8 mouse cellular contexts compared by ENCODE assay signal in the genomic region with DNA sequence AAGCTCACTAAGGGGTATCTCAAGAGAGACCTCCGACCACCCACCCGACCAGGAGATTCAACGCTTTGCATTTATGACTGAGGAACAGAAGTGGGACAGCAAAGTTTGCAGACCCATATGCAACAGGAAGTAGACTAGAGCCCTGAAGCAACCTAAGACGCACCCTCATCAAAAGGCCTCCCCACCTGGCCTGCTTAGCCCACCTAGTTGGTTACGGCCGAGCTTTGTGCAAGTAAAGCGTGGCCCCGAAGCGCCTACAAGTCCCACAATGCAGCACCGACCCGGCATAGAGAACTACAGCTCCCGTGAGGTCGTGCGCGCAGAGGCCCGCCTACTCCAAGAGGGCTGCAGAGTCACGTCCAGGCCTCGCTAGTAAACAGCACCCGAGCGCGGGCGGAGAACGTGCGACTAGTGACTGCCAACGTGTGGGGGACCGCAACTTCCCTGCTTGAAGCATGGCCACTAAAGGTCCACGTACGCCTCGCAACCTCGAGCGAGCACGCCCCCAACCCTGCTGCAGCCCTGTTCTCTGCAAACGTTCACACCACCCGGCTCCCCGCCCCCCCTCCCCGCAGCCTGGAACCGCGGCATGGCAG. TPM values are rescaled to one million over a fixed set of nuclear protein-coding genes. Genes with fewer than 3 reads are reported as not detected.
DNase-seq lines count a peak whose midpoint lies in the region; ATAC-seq lines count a peak whose summit lies in the region.

No protein-coding gene starts in this region.

- H3K4me3 ChIP-seq in intestine, embryonic 14.5 days (ENCODE audit: low read depth, low read length), result peak overlapping the region; percentile 90

- no peaks in the 10 kb centered on the region for H3K9me3 ChIP-seq in intestine, embryonic 14.5 days (ENCODE audit: control insufficient read depth, low read length)

- H3K4me2 ChIP-seq in intestine, embryonic 14.5 days (ENCODE audit: low read length), result peak overlapping the region; percentile 94

- H3K27ac ChIP-seq in intestine, embryonic 14.5 days (ENCODE audit: low read depth), result peak overlapping the region; percentile 95

- H3K36me3 ChIP-seq in intestine, embryonic 14.5 days (ENCODE audit: control insufficient read depth, insufficient read depth, low read length), result no peaks in the 10 kb centered on the region

- WGBS in intestine, embryonic 14.5 days, result 0% methylated on average over 38 of the region's 38 CpGs

- H3K9ac ChIP-seq in intestine, embryonic 14.5 days (ENCODE audit: low read length), result peak overlapping the region; percentile 87

- DNase-seq in adrenal gland, adult 18-20 months (ENCODE audit: low spot score in 2 of 2), result peak; percentile 85 to 87
- peak; percentile 95 for DNase-seq in embryo, embryonic 10.5 days (ENCODE audit: low spot score)
- peak; percentile 90 for DNase-seq in gastrocnemius, postnatal 14 days
- DNase-seq in intestine, embryonic 14.5 days (ENCODE audit: low spot score), result peak; percentile 94
- DNase-seq in left cerebral cortex, postnatal 10 days (ENCODE audit: extremely low spot score in 1 of 2, low spot score in 2 of 2), result peak; percentile 92 to 93
- peak; percentile 96 for DNase-seq in right cerebral cortex, postnatal 10 days (ENCODE audit: low spot score in 2 of 2)
- DNase-seq in urinary bladder, postnatal 14 days (ENCODE audit: low spot score), result peak; percentile 92

- ATAC-seq in intestine, embryonic 14.5 days (replicated peaks; ENCODE audit: low FRiP score, low TSS enrichment, low read depth), result peak; percentile 82
- peak; percentile 70 for ATAC-seq in megakaryocyte progenitor cell, adult 5-6 weeks (replicated peaks; ENCODE audit: poor library complexity)

- H3K4me1 ChIP-seq in intestine, embryonic 14.5 days (replicated peaks; ENCODE audit: control insufficient read depth, insufficient read depth, low read length), result peaks cover 25% of the 10 kb centered on the region

- no peaks in the 10 kb centered on the region for H3K27me3 ChIP-seq in intestine, embryonic 14.5 days (replicated peaks; ENCODE audit: control insufficient read depth, insufficient read depth, low read length)

- intact Hi-C loops in gastrocnemius, postnatal 14 days (cut with DNase I; ENCODE audit: low total_unique reads), result no loop called here
- intact Hi-C loops in left cerebral cortex, postnatal 10 days (cut with DNase I), result no loop called here

RNA-seq across cellular contexts. Expression of a gene that starts 1.2 kb away (rescaled TPM):
- 1 to 10 TPM; 5.1 to 5.7 TPM for total RNA-seq in adrenal gland, adult 18-20 months (2021)
- 1 to 10 TPM; 4.1 to 4.4 TPM for total RNA-seq in gastrocnemius, postnatal 14 days (2021)
- polyA plus RNA-seq in intestine, embryonic 14.5 days (2014; fragmentation: Nextera tagmentation; extraction: Ambion mirVana), result 27.6 and 30.0 TPM in 2 replicates
- total RNA-seq in left cerebral cortex, postnatal 10 days (2021), result 1 to 10 TPM; 3.1 to 3.4 TPM
- 37.1 and 41.2 TPM in 2 replicates for total RNA-seq in megakaryocyte progenitor cell, adult 5-6 weeks (2015)
- total RNA-seq in megakaryocyte progenitor cell, adult 5-6 weeks (2017), result 42.0 and 53.9 TPM in 2 replicates

RNA-seq across cellular contexts. Expression of a gene that starts 16.9 kb away (rescaled TPM):
- 1 to 10 TPM; 7.3 to 8.3 TPM for total RNA-seq in adrenal gland, adult 18-20 months (2021)
- total RNA-seq in gastrocnemius, postnatal 14 days (2021), result 1,000 to 10,000 TPM; 1,512 to 1,606 TPM
- 13.1 and 15.3 TPM in 2 replicates for polyA plus RNA-seq in intestine, embryonic 14.5 days (2014; fragmentation: Nextera tagmentation; extraction: Ambion mirVana)
- total RNA-seq in left cerebral cortex, postnatal 10 days (2021), result 10 to 100 TPM; 19.7 to 20.6 TPM
- 2.9 and 4.4 TPM in 2 replicates for total RNA-seq in megakaryocyte progenitor cell, adult 5-6 weeks (2015)
- total RNA-seq in megakaryocyte progenitor cell, adult 5-6 weeks (2017), result 13.9 and 18.7 TPM in 2 replicates

RNA-seq across cellular contexts. Expression of a gene that starts 36.0 kb away (rescaled TPM):
- total RNA-seq in adrenal gland, adult 18-20 months (2021), result 10 to 100 TPM; 11.3 to 11.5 TPM
- total RNA-seq in gastrocnemius, postnatal 14 days (2021), result 10 to 100 TPM; 11.8 to 15.2 TPM
- polyA plus RNA-seq in intestine, embryonic 14.5 days (2014; fragmentation: Nextera tagmentation; extraction: Ambion mirVana), result 29.0 and 31.0 TPM in 2 replicates
- total RNA-seq in left cerebral cortex, postnatal 10 days (2021), result 10 to 100 TPM; 15.9 to 18.9 TPM
- 1.1 and 1.5 TPM in 2 replicates for total RNA-seq in megakaryocyte progenitor cell, adult 5-6 weeks (2015)
- total RNA-seq in megakaryocyte progenitor cell, adult 5-6 weeks (2017), result 0.64 and 1.1 TPM in 2 replicates

Comparison
In these comparisons a context has a peak if more than half of its experiments do, and no peak if none do; other contexts are left out.
1. Peak in every context shown above with its lines: DNase-seq, ATAC-seq, H3K4me3 ChIP-seq and H3K27ac ChIP-seq.
2. RNA of a gene that starts 1.2 kb away (total RNA-seq): 37.1 to 53.9 TPM in megakaryocyte progenitor cell, adult 5-6 weeks; 5.1 to 5.7 TPM in adrenal gland, adult 18-20 months, 4.1 to 4.4 TPM in gastrocnemius, postnatal 14 days and 3.1 to 3.4 TPM in left cerebral cortex, postnatal 10 days; every median in the first group is over 4 times any median in the second.
3. RNA of a gene that starts 16.9 kb away (total RNA-seq): 1,512 to 1,606 TPM in gastrocnemius, postnatal 14 days; 19.7 to 20.6 TPM in left cerebral cortex, postnatal 10 days, 2.9 to 18.7 TPM in megakaryocyte progenitor cell, adult 5-6 weeks and 7.3 to 8.3 TPM in adrenal gland, adult 18-20 months; every median in the first group is over 10 times any median in the second.
4. RNA of a gene that starts 36.0 kb away (total RNA-seq): 15.9 to 18.9 TPM in left cerebral cortex, postnatal 10 days, 11.8 to 15.2 TPM in gastrocnemius, postnatal 14 days and 11.3 to 11.5 TPM in adrenal gland, adult 18-20 months; 0.64 to 1.5 TPM in megakaryocyte progenitor cell, adult 5-6 weeks; every median in the first group is over 4 times any median in the second.